Comparison of ENCODE assay signal across 11 mouse cellular contexts in genomic region chr11:60300318-60300717, GRCm38 (mm10). TPM values are rescaled to one million over a fixed set of nuclear protein-coding genes. Genes with fewer than 3 reads are reported as not detected.
DNase-seq lines count a peak whose midpoint lies in the region; ATAC-seq lines count a peak whose summit lies in the region.
"Had no signal": no experiment of that assay in that cellular context is flagged by ENCODE, and none has a peak within 500 bp of the region (broad histone marks: within the 10 kb centered on the region; RNA-seq: fewer than 3 reads in every experiment).

No protein-coding gene starts in this region.

- 89% methylated on average over 3 of the region's 3 CpGs for WGBS in forebrain, embryonic 10.5 days
- WGBS in forebrain, embryonic 11.5 days = 88% methylated on average over 3 of the region's 3 CpGs
- 71% methylated on average over 3 of the region's 3 CpGs for WGBS in intestine, embryonic 14.5 days
- WGBS in intestine, embryonic 16.5 days = 62% methylated on average over 3 of the region's 3 CpGs
- WGBS in lung, embryonic 16.5 days = 59% methylated on average over 3 of the region's 3 CpGs
- 66% methylated on average over 3 of the region's 3 CpGs for WGBS in stomach, embryonic 16.5 days

- DNase-seq in forebrain, embryonic 10.5 days (ENCODE audit: extremely low spot score, low spot score) = no peak
- DNase-seq in forebrain, embryonic 11.5 days (ENCODE audit: low spot score) = no peak
- no peak for DNase-seq in intestine, embryonic 14.5 days (ENCODE audit: low spot score)
- no peak for DNase-seq in lung, postnatal 25 days (ENCODE audit: low spot score)
- DNase-seq in gastrocnemius, postnatal 10 days = no peak
- DNase-seq: cerebellum, postnatal 36 days had no signal

- no peaks in the 10 kb centered on the region for H3K36me3 ChIP-seq in forebrain, embryonic 10.5 days (replicated peaks)
- H3K36me3 ChIP-seq in forebrain, embryonic 11.5 days (ENCODE audit: control insufficient read depth, insufficient read depth, low read length) = no peaks in the 10 kb centered on the region
- no peaks in the 10 kb centered on the region for H3K36me3 ChIP-seq in intestine, embryonic 14.5 days (ENCODE audit: control insufficient read depth, insufficient read depth, low read length)
- H3K36me3 ChIP-seq in intestine, embryonic 16.5 days (ENCODE audit: control insufficient read depth, insufficient read depth, low read length) = no peaks in the 10 kb centered on the region
- H3K36me3 ChIP-seq in lung, embryonic 16.5 days (ENCODE audit: control insufficient read depth, insufficient read depth, low read length) = no peaks in the 10 kb centered on the region
- H3K36me3 ChIP-seq in stomach, embryonic 16.5 days (ENCODE audit: control insufficient read depth, insufficient read depth, low read length) = no peaks in the 10 kb centered on the region

- no peak overlapping the region for H3K4me3 ChIP-seq in forebrain, embryonic 10.5 days
- no peak overlapping the region for H3K4me3 ChIP-seq in forebrain, embryonic 11.5 days (ENCODE audit: low read depth, low read length)
- H3K4me3 ChIP-seq in intestine, embryonic 14.5 days (ENCODE audit: low read depth, low read length) = no peak overlapping the region
- no peak overlapping the region for H3K4me3 ChIP-seq in intestine, embryonic 16.5 days (ENCODE audit: low read length)
- no peak overlapping the region for H3K4me3 ChIP-seq in lung, embryonic 16.5 days (ENCODE audit: low read length)
- H3K4me3 ChIP-seq in stomach, embryonic 16.5 days (replicated peaks; ENCODE audit: low read length) = no peak overlapping the region

- no peak overlapping the region for H3K4me2 ChIP-seq in forebrain, embryonic 11.5 days (ENCODE audit: low read depth, low read length, severe bottlenecking)
- no peak overlapping the region for H3K4me2 ChIP-seq in intestine, embryonic 14.5 days (ENCODE audit: low read length)
- no peak overlapping the region for H3K4me2 ChIP-seq in intestine, embryonic 16.5 days (ENCODE audit: low read depth, low read length)
- no peak overlapping the region for H3K4me2 ChIP-seq in lung, embryonic 16.5 days (ENCODE audit: low read depth, low read length)
- no peak overlapping the region for H3K4me2 ChIP-seq in stomach, embryonic 16.5 days (ENCODE audit: low read depth, low read length)

- H3K27me3 ChIP-seq in forebrain, embryonic 10.5 days (ENCODE audit: poor library complexity, severe bottlenecking) = no peaks in the 10 kb centered on the region
- H3K27me3 ChIP-seq in forebrain, embryonic 11.5 days (ENCODE audit: control insufficient read depth, insufficient read depth, low read length) = no peaks in the 10 kb centered on the region
- H3K27me3 ChIP-seq in intestine, embryonic 14.5 days (replicated peaks; ENCODE audit: control insufficient read depth, insufficient read depth, low read length) = no peaks in the 10 kb centered on the region
- H3K27me3 ChIP-seq in intestine, embryonic 16.5 days (replicated peaks; ENCODE audit: control insufficient read depth, insufficient read depth, low read length) = no peaks in the 10 kb centered on the region
- H3K27me3 ChIP-seq in lung, embryonic 16.5 days (ENCODE audit: control insufficient read depth, insufficient read depth, low read depth, low read length) = no peaks in the 10 kb centered on the region
- H3K27me3 ChIP-seq in stomach, embryonic 16.5 days (ENCODE audit: control insufficient read depth, insufficient read depth, low read length) = no peaks in the 10 kb centered on the region

- H3K4me1 ChIP-seq in forebrain, embryonic 10.5 days = peaks cover 53% of the 10 kb centered on the region
- peaks cover 26% of the 10 kb centered on the region for H3K4me1 ChIP-seq in forebrain, embryonic 11.5 days (replicated peaks; ENCODE audit: control insufficient read depth, insufficient read depth, low read length)
- H3K4me1 ChIP-seq in intestine, embryonic 14.5 days (replicated peaks; ENCODE audit: control insufficient read depth, insufficient read depth, low read length) = peaks cover 30% of the 10 kb centered on the region
- peaks cover 38% of the 10 kb centered on the region for H3K4me1 ChIP-seq in intestine, embryonic 16.5 days (ENCODE audit: control insufficient read depth, insufficient read depth, low read length)
- H3K4me1 ChIP-seq in lung, embryonic 16.5 days (replicated peaks; ENCODE audit: control insufficient read depth, insufficient read depth, low read length) = peaks cover 24% of the 10 kb centered on the region
- peaks cover 14% of the 10 kb centered on the region for H3K4me1 ChIP-seq in stomach, embryonic 16.5 days (ENCODE audit: control insufficient read depth, insufficient read depth, low read length)

- no peak overlapping the region for H3K9ac ChIP-seq in forebrain, embryonic 11.5 days (ENCODE audit: low read length)
- no peak overlapping the region for H3K9ac ChIP-seq in intestine, embryonic 14.5 days (ENCODE audit: low read length)
- H3K9ac ChIP-seq in intestine, embryonic 16.5 days (ENCODE audit: low read depth, low read length) = no peak overlapping the region
- no peak overlapping the region for H3K9ac ChIP-seq in lung, embryonic 16.5 days (ENCODE audit: low read length)
- no peak overlapping the region for H3K9ac ChIP-seq in stomach, embryonic 16.5 days (ENCODE audit: low read length)
- H3K9ac ChIP-seq: liver, embryonic 14.5 days had no signal

- no peaks in the 10 kb centered on the region for H3K9me3 ChIP-seq in forebrain, embryonic 10.5 days
- no peaks in the 10 kb centered on the region for H3K9me3 ChIP-seq in forebrain, embryonic 11.5 days (ENCODE audit: control insufficient read depth, low read length)
- no peaks in the 10 kb centered on the region for H3K9me3 ChIP-seq in intestine, embryonic 14.5 days (ENCODE audit: control insufficient read depth, low read length)
- H3K9me3 ChIP-seq in intestine, embryonic 16.5 days (ENCODE audit: control insufficient read depth, low read length) = no peaks in the 10 kb centered on the region
- no peaks in the 10 kb centered on the region for H3K9me3 ChIP-seq in lung, embryonic 16.5 days (ENCODE audit: control insufficient read depth, low read length)
- H3K9me3 ChIP-seq in stomach, embryonic 16.5 days (replicated peaks; ENCODE audit: control insufficient read depth, low read length) = no peaks in the 10 kb centered on the region

- ATAC-seq in forebrain, embryonic 11.5 days (replicated peaks; ENCODE audit: low FRiP score) = no peak
- no peak for ATAC-seq in intestine, embryonic 14.5 days (replicated peaks; ENCODE audit: low FRiP score, low TSS enrichment, low read depth)
- ATAC-seq in intestine, embryonic 16.5 days = no peak
- ATAC-seq in lung, embryonic 16.5 days (ENCODE audit: low read depth) = no peak
- ATAC-seq in stomach, embryonic 16.5 days (ENCODE audit: insufficient read depth, low FRiP score) = no peak
- ATAC-seq: intestine, postnatal 0 days had no signal

- peak overlapping the region; percentile 66 for H3K27ac ChIP-seq in forebrain, embryonic 10.5 days
- no peak overlapping the region for H3K27ac ChIP-seq in forebrain, embryonic 11.5 days (ENCODE audit: low read depth, low read length)
- peak overlapping the region; percentile 22; the same call in 1 of the 2 replicates for H3K27ac ChIP-seq in intestine, embryonic 14.5 days (ENCODE audit: low read depth)
- H3K27ac ChIP-seq in intestine, embryonic 16.5 days (ENCODE audit: low read length) = no peak overlapping the region
- H3K27ac ChIP-seq in lung, embryonic 16.5 days (ENCODE audit: low read length) = peak overlapping the region; percentile 47; the same call in 1 of the 2 replicates
- H3K27ac ChIP-seq in stomach, embryonic 16.5 days (ENCODE audit: low read length) = peak overlapping the region; percentile 40
- H3K27ac ChIP-seq: liver, embryonic 14.5 days had no signal

RNA-seq across cellular contexts. Expression of gene Tom1l2, which starts 52.4 kb away (rescaled TPM):
- polyA plus RNA-seq in forebrain, embryonic 10.5 days (2016; fragmentation: Nextera tagmentation; extraction: Ambion mirVana) = 18.0 TPM in 2 replicates
- 18.0 and 19.5 TPM in 2 replicates for polyA plus RNA-seq in forebrain, embryonic 11.5 days (2014; fragmentation: Nextera tagmentation; extraction: Ambion mirVana)
- polyA plus RNA-seq in intestine, embryonic 14.5 days (2014; fragmentation: Nextera tagmentation; extraction: Ambion mirVana) = 16.3 and 19.4 TPM in 2 replicates
- 29.6 and 33.8 TPM in 2 replicates for polyA plus RNA-seq in intestine, embryonic 16.5 days (2015; fragmentation: Nextera tagmentation; extraction: Ambion mirVana)
- 29.6 and 33.4 TPM in 2 replicates for polyA plus RNA-seq in lung, embryonic 16.5 days (2015; fragmentation: Nextera tagmentation; extraction: Ambion mirVana)
- 29.9 and 35.8 TPM in 2 replicates for polyA plus RNA-seq in stomach, embryonic 16.5 days (2015; fragmentation: Nextera tagmentation; extraction: Ambion mirVana)
- 10 to 100 TPM; 38.6 to 45.1 TPM for total RNA-seq in gastrocnemius, postnatal 10 days (2021)

RNA-seq across cellular contexts. Expression of gene Drc3, which starts 52.8 kb away (rescaled TPM):
- polyA plus RNA-seq in forebrain, embryonic 10.5 days (2016; fragmentation: Nextera tagmentation; extraction: Ambion mirVana) = 1.5 and 1.6 TPM in 2 replicates
- polyA plus RNA-seq in forebrain, embryonic 11.5 days (2014; fragmentation: Nextera tagmentation; extraction: Ambion mirVana) = 1.6 and 2.1 TPM in 2 replicates
- 1.6 and 1.8 TPM in 2 replicates for polyA plus RNA-seq in intestine, embryonic 14.5 days (2014; fragmentation: Nextera tagmentation; extraction: Ambion mirVana)
- polyA plus RNA-seq in intestine, embryonic 16.5 days (2015; fragmentation: Nextera tagmentation; extraction: Ambion mirVana) = 1.9 and 2.2 TPM in 2 replicates
- polyA plus RNA-seq in lung, embryonic 16.5 days (2015; fragmentation: Nextera tagmentation; extraction: Ambion mirVana) = 11.2 and 11.3 TPM in 2 replicates
- 1.4 TPM in 2 replicates for polyA plus RNA-seq in stomach, embryonic 16.5 days (2015; fragmentation: Nextera tagmentation; extraction: Ambion mirVana)
- total RNA-seq in gastrocnemius, postnatal 10 days (2021) = 1 to 10 TPM; 1.3 to 1.6 TPM

Comparison
In these comparisons a context has a peak if more than half of its experiments do, and no peak if none do; other contexts are left out.
1. H3K27ac ChIP-seq: peak in forebrain, embryonic 10.5 days (single experiment), intestine, embryonic 14.5 days (single experiment), lung, embryonic 16.5 days (single experiment) and stomach, embryonic 16.5 days (single experiment); none in forebrain, embryonic 11.5 days (single experiment) and intestine, embryonic 16.5 days (single experiment).